Mouse (Mus musculus) megakaryocyte, embryonic 14.5 days (primary cell): Measurements from ENCODE around the gene Ptges3l.

Experiments
- FLI1 ChIP-seq: IDR thresholded peaks from 2 replicates; pipeline ENCODE4 v1.6.1; 2012; ENCODE audit warnings: low read length, inconsistent platforms, mixed read lengths
- GATA1 ChIP-seq: IDR thresholded peaks from 3 replicates; pipeline ENCODE4 v1.6.1; 2012; ENCODE audit warnings: mixed read lengths, low read length, inconsistent platforms, borderline replicate concordance

DNA sequence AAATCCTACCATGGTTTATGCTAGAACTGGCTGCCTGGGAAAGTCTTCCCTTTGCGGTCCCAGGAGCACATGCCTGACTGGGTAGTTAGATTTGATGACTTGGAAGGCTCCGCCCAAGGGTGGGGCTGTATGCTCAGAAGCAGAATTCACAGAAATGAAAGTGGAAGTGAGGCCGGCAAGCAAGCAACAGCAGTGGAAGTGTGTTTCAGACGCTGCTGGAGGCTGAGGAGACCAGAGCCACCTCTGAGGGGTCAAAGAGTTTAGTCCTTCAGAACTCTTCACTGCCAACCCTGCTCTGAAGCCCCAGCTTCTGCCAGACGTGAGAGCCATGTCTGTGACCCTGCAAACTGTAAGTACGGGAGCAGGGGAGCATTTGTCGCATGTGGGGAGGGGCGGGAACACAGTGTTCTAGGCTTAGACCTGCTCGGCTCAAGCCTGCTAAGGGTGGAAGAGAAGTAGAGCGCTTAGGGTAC is 23.2 kb upstream of the Ptges3l start, which contains the start of gene Ifi35:
- TF ChIP-seq GATA1, result no peak
- no peak for TF ChIP-seq FLI1
